Mouse (Mus musculus) hindbrain, embryonic 10.5 days (tissue): ENCODE results near the gene Tbc1d32. TPM values are rescaled to one million over a fixed set of nuclear protein-coding genes. Genes with fewer than 3 reads are reported as not detected.

Experiments used
- polyA plus RNA-seq: library from polyadenylated mRNA; unstranded; fragments of >200 nt; fragmentation: Nextera tagmentation; extraction: Ambion mirVana; gene quantifications from 2 replicates; pipeline ENCODE4 v1.2.1, GENCODE M21; 2016

The Tbc1d32 gene
- polyA plus RNA-seq, 1 experiment from 2014 or later: 2.5 TPM

Other genes with a start within 250 kb of the Tbc1d32 start
- gene Msl3l2, start 121.8 kb downstream of the Tbc1d32 start, polyA plus RNA-seq: 6.8 and 10.2 TPM in 2 replicates
- gene Gja1, start 148.6 kb upstream of the Tbc1d32 start, polyA plus RNA-seq: 103 and 147 TPM in 2 replicates